Mouse (Mus musculus): ENCODE data around the gene Evi5l. TPM values are rescaled to one million over a fixed set of nuclear protein-coding genes. Genes with fewer than 3 reads are reported as not detected.

Evi5l gene
- polyA plus RNA-seq, 1 experiment from 2014 or later, result 6.6 TPM

DNA sequence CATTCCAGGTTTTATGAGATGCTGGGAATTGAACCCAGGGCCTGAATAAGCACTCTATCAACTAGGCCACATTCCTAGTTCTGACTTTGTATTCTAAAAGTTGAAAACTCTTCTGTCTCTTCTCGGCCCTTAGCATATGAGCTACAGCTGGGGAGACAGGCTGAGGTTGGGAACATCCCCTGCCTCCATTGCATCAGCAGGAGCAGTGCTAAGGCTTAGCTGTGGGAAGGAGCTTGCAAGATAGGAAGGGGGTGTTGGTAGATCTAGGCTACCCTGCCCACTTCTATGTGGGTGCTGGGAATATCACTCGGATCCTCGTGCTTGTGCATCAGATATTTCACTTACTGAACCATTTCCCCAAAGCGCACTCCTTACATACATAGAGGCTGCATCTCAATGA, 61.6 kb downstream of the Evi5l start:
- Histone ChIP-seq H3K27me3 (replicated peaks; ENCODE audit: control insufficient read depth, insufficient read depth, low read length) (no peaks in the 10 kb centered on the region), H3K4me3 (ENCODE audit: low read depth, low read length) (no peak overlapping the region), H3K4me2 (replicated peaks; ENCODE audit: low read depth) (no peak overlapping the region), H3K4me1 (replicated peaks; ENCODE audit: control insufficient read depth, insufficient read depth, low read length) (no peaks in the 10 kb centered on the region; the same call in 1 of the 2 replicates), H3K36me3 (ENCODE audit: control insufficient read depth, insufficient read depth) (no peaks in the 10 kb centered on the region), H3K9me3 (ENCODE audit: control insufficient read depth) (no peaks in the 10 kb centered on the region), H3K9ac (ENCODE audit: low read depth, low read length) (no peak overlapping the region), H3K27ac (ENCODE audit: low read depth, low read length) (no peak overlapping the region)
- no peak for TF ChIP-seq CTCF (IDR thresholded peaks at IDR 0.05; ENCODE audit: low read depth)
- WGBS, result 94% methylated on average over 4 of the region's 4 CpGs
- ATAC-seq, result no peak

DNA sequence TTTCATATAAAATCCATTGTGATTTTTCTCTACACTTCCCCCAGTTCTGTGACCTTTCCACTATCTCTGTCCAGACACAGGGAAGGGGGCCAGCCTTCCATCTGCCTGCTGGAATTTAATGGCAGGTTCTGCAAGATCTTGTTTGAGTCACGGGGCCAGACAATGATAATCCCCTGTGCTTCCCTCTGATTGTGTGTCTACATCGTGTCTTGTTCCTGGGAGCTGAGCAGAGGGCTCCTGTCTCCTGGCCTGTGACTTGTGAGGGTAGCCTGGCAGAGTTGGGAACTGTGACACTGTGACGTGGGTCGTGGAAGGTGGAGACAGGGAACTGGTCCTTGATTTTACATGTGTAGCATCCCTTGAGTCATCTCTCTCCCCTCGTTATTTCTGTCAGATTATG, 63.4 kb downstream of the Evi5l start:
- no peak overlapping the region for H3K27ac ChIP-seq (ENCODE audit: low read depth, low read length)
- H3K4me3 ChIP-seq (ENCODE audit: low read depth, low read length), result no peak overlapping the region
- H3K4me1 ChIP-seq (replicated peaks; ENCODE audit: control insufficient read depth, insufficient read depth, low read length), result no peaks in the 10 kb centered on the region; the same call in 1 of the 2 replicates
- H3K36me3 ChIP-seq (ENCODE audit: control insufficient read depth, insufficient read depth), result no peaks in the 10 kb centered on the region
- no peak for TF ChIP-seq CTCF (IDR thresholded peaks at IDR 0.05; ENCODE audit: low read depth)
- no peak overlapping the region for H3K9ac ChIP-seq (ENCODE audit: low read depth, low read length)
- WGBS, result 69% methylated on average over 5 of the region's 5 CpGs
- no peaks in the 10 kb centered on the region for H3K9me3 ChIP-seq (ENCODE audit: control insufficient read depth)
- ATAC-seq, result no peak
- no peak overlapping the region for H3K4me2 ChIP-seq (replicated peaks; ENCODE audit: low read depth)
- H3K27me3 ChIP-seq (replicated peaks; ENCODE audit: control insufficient read depth, insufficient read depth, low read length), result no peaks in the 10 kb centered on the region

DNA sequence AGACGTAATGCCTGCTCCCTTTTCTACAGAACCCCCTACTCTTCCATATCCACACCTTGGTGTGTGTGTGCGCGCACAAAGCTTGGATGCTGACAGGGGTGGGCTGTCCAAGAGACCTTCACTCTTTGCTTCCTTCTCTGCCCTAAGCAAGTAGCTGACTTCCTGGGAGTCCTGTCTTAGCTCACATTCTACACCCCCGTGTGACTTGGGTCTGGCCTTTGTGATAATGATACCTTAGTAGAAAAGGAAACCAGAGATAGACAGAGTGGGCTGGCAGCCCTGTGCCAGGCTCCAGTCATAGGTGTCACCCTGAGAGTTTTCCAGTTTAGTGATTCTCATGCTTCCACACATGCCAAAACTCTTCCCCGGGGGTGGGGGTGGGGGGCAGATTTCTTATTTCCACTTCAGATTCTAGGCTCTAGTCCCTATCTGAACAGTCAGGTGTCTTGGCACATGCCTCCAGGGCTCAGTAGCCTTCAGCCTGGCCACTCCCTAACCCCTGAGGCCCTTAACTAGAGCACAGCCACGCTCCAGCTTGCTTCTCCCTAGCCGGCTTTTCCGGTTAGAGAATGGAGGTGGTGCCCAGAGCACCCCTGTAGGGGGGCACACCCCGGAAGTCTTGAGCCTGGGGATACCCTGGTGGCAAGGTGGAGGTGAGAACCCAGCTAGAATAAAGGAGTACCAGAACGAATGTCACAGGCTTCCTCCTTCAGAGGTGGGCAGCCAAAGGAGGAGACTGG, 64.4 kb downstream of the Evi5l start:
- H3K4me3 ChIP-seq (ENCODE audit: low read depth, low read length), result no peak overlapping the region
- H3K36me3 ChIP-seq (ENCODE audit: control insufficient read depth, insufficient read depth), result no peaks in the 10 kb centered on the region

DNA sequence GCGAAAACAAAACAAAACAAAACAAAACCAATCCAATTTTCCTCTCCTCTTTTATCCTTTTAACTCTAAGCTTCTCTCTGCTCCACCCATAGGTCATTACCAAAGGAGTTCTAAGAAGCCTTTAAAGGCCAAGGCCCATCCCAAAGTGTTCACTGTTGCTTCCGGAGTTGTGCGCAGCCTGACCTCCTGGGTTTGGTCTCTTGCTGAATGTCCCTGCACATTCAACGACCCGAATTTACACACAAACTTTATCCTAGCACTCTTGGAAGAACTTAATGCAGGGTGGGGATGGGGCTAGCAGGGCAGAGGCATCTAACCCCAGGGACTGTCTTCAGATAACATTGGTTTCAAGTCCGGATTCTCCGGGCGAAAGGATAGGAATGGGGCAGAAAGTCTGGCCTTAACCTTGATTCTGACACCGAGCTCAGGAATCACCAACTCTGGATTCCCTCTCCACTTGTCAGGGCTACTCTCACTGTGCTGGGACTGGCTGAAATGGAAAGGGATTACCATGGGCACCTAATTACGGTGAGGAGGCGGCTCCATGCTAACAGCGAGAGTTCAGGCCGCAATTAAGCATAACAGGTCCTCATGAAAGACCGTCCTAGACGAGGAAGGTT, 71.6 kb downstream of the Evi5l start:
- H3K4me2 ChIP-seq (replicated peaks; ENCODE audit: low read depth), result peak overlapping the region; percentile 75
- WGBS, result 14% methylated on average over 15 of the region's 15 CpGs
- H3K27me3 ChIP-seq (replicated peaks; ENCODE audit: control insufficient read depth, insufficient read depth, low read length), result no peaks in the 10 kb centered on the region
- H3K9me3 ChIP-seq (ENCODE audit: control insufficient read depth), result no peaks in the 10 kb centered on the region
- peak overlapping the region; percentile 79 for H3K4me3 ChIP-seq (ENCODE audit: low read depth, low read length)
- TF ChIP-seq CTCF (IDR thresholded peaks at IDR 0.05; ENCODE audit: low read depth), result no peak
- ATAC-seq, result no peak; the same call in 1 of the 2 replicates
- H3K27ac ChIP-seq (ENCODE audit: low read depth, low read length), result peak overlapping the region; percentile 87
- H3K36me3 ChIP-seq (ENCODE audit: control insufficient read depth, insufficient read depth), result peaks cover 9% of the 10 kb centered on the region
- peak overlapping the region; percentile 73 for H3K9ac ChIP-seq (ENCODE audit: low read depth, low read length)
- peaks cover 10% of the 10 kb centered on the region; the same call in 1 of the 2 replicates for H3K4me1 ChIP-seq (replicated peaks; ENCODE audit: control insufficient read depth, insufficient read depth, low read length)

More for the DNA sequence above, 64.4 kb downstream of the Evi5l start:
- TF ChIP-seq CTCF (IDR thresholded peaks at IDR 0.05; ENCODE audit: low read depth), result no peak
- no peak overlapping the region for H3K4me2 ChIP-seq (replicated peaks; ENCODE audit: low read depth)
- peak; percentile 80 for ATAC-seq
- WGBS, result 39% methylated on average over 10 of the region's 10 CpGs
- no peaks in the 10 kb centered on the region; the same call in 1 of the 2 replicates for H3K4me1 ChIP-seq (replicated peaks; ENCODE audit: control insufficient read depth, insufficient read depth, low read length)
- H3K27me3 ChIP-seq (replicated peaks; ENCODE audit: control insufficient read depth, insufficient read depth, low read length), result no peaks in the 10 kb centered on the region
- no peak overlapping the region for H3K9ac ChIP-seq (ENCODE audit: low read depth, low read length)
- H3K27ac ChIP-seq (ENCODE audit: low read depth, low read length), result peak overlapping the region; percentile 47; the same call in 1 of the 2 replicates
- H3K9me3 ChIP-seq (ENCODE audit: control insufficient read depth), result no peaks in the 10 kb centered on the region

DNA sequence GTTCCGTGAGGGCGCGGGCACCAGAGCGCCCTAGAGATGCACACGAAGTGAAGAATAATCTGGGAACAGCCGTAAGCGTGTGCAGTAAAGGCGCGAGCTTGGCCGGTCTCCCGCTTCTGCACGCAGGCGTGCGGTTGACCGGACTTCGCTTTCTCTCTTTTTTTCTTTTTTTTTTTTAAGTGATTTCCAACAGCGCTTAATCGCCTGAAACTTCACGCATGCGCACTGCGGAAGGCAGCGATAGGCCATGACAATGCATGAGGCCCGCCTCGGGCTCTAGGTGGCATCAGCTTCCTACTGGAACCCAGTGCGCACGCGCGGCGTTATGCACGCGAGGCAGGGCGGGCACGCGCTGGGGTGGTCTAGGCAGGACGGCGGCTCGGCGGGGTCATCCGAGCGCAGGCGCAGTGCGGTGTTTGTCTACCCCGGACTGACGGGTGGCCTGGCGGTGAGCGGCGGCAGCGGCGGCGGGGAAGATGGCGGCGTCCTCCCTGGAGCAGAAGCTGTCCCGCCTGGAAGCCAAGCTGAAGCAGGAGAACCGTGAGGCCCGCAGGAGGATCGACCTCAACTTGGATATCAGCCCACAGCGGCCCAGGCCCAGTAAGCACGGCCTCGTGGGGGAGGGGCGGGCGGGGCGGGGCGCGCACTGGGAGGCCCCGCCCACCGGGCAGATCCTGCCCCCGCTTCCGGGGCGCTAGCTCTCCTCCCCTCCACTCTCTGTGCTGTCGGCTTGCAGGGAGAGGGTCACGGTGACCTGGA, 72.2 kb downstream of the Evi5l start, which contains the start of the genes Map2k7 and Gm49320:
Map2k7 (plus strand) TSS at position 307 of the 759 bp plus-strand sequence.
Gm49320 (plus strand) TSS at position 432 of the 759 bp plus-strand sequence.
- H3K27ac ChIP-seq (ENCODE audit: low read depth, low read length), result peak within 1 kb of the TSS; percentile 87
- H3K4me1 ChIP-seq (replicated peaks; ENCODE audit: control insufficient read depth, insufficient read depth, low read length), result peaks cover 10% of the 10 kb centered on the region; the same call in 1 of the 2 replicates
- no peaks in the 10 kb centered on the region for H3K27me3 ChIP-seq (replicated peaks; ENCODE audit: control insufficient read depth, insufficient read depth, low read length)
- WGBS, result under 1% methylated on average over 65 of the region's 71 CpGs
- H3K9me3 ChIP-seq (ENCODE audit: control insufficient read depth), result no peaks in the 10 kb centered on the region
- peak within 1 kb of the TSS; percentile 73 for H3K9ac ChIP-seq (ENCODE audit: low read depth, low read length)
- peaks cover 16% of the 10 kb centered on the region for H3K36me3 ChIP-seq (ENCODE audit: control insufficient read depth, insufficient read depth)
- peak within 1 kb of the TSS; percentile 75 for H3K4me2 ChIP-seq (replicated peaks; ENCODE audit: low read depth)
- H3K4me3 ChIP-seq (ENCODE audit: low read depth, low read length), result peak within 1 kb of the TSS; percentile 79
- TF ChIP-seq CTCF (IDR thresholded peaks at IDR 0.05; ENCODE audit: low read depth), result peak; percentile 73
- ATAC-seq, result peak; percentile 95

Measured in intestine, postnatal 0 days (tissue).